Mouse (Mus musculus) intestine, embryonic 14.5 days (tissue): Measurements from ENCODE around the gene Sec22a. TPM values are rescaled to one million over a fixed set of nuclear protein-coding genes. Genes with fewer than 3 reads are reported as not detected.

Experiments
- ATAC-seq: fragments of 200-750 bp; cut with Nextera tagmentation; replicated peaks from 2 replicates; pipeline ENCODE4 v1.8.0; 2017; ENCODE audit warnings: low read depth, moderate number of reproducible peaks, moderate TSS enrichment, moderate library complexity; ENCODE audit not compliant: low FRiP score, low TSS enrichment
- DNase-seq: peaks from one replicate; pipeline ENCODE4 v3.0.0-alpha.2; 2018; ENCODE audit warnings: low spot score
- H3K27ac ChIP-seq: fragments of 300-500 bp; sonication (generic); 2 replicates; pipeline ENCODE4 v1.5.1; 2014; ENCODE audit warnings: low read depth, mild to moderate bottlenecking, control low read depth
- H3K27me3 ChIP-seq: fragments of 300-500 bp; sonication (generic); replicated peaks from 2 replicates; pipeline ENCODE4 v1.6.1; 2014; ENCODE audit warnings: low read length, control low read depth; ENCODE audit not compliant: control insufficient read depth, insufficient read depth
- H3K36me3 ChIP-seq: fragments of 300-500 bp; sonication (generic); 2 replicates; pipeline ENCODE4 v1.6.1; 2014; ENCODE audit warnings: low read length, control low read depth; ENCODE audit not compliant: control insufficient read depth, insufficient read depth
- H3K4me1 ChIP-seq: fragments of 300-500 bp; sonication (generic); replicated peaks from 2 replicates; pipeline ENCODE4 v1.6.1; 2014; ENCODE audit warnings: low read length, control low read depth, mixed read lengths; ENCODE audit not compliant: control insufficient read depth, insufficient read depth
- H3K4me2 ChIP-seq: fragments of 300-500 bp; sonication (generic); 2 replicates; pipeline ENCODE4 v1.6.1; 2014; ENCODE audit warnings: low read length
- H3K4me3 ChIP-seq: fragments of 300-500 bp; sonication (generic); 2 replicates; pipeline ENCODE4 v1.5.1; 2014; ENCODE audit warnings: low read depth, low read length, control low read depth, mixed read lengths
- H3K9ac ChIP-seq: fragments of 300-500 bp; sonication (generic); 2 replicates; pipeline ENCODE4 v1.6.1; 2014; ENCODE audit warnings: mild to moderate bottlenecking, low read length
- H3K9me3 ChIP-seq: fragments of 300-500 bp; sonication (generic); 2 replicates; pipeline ENCODE4 v1.6.1; 2016; ENCODE audit warnings: low read length, control low read depth; ENCODE audit not compliant: control insufficient read depth
- WGBS: fragments of 180-500 bp; shearing (Covaris S2); extraction: QIAGEN DNeasy Blood & Tissue Kit; methylation state at CpG from one replicate; pipeline ENCODE4 v1.1.7; 2014; 5-methylcytosine and 5-hydroxymethylcytosine counted together
- polyA plus RNA-seq: library from polyadenylated mRNA; unstranded; fragments of >200 nt; fragmentation: Nextera tagmentation; extraction: Ambion mirVana; gene quantifications from 2 replicates; pipeline ENCODE4 v1.2.1, GENCODE M21; 2014

The Sec22a gene
- polyA plus RNA-seq = 54.6 and 58.3 TPM in 2 replicates

GRCm38 (mm10) chr16:35363150-35364062 lies at the start of gene Sec22a:
Sec22a (minus strand) TSS chr16:35363918.
- no peaks in the 10 kb centered on the region for H3K9me3 ChIP-seq
- H3K27ac ChIP-seq = peak within 1 kb of the TSS; percentile 78
- H3K9ac ChIP-seq = peak within 1 kb of the TSS; percentile 80
- peak within 1 kb of the TSS; percentile 77 for H3K4me2 ChIP-seq
- H3K4me3 ChIP-seq = peak within 1 kb of the TSS; percentile 96
- DNase-seq (peak; percentile 97), ATAC-seq (peak; percentile 99)
- peaks cover 29% of the 10 kb centered on the region for H3K36me3 ChIP-seq
- WGBS = under 1% methylated on average over 60 of the region's 67 CpGs
- H3K27me3 ChIP-seq = no peaks in the 10 kb centered on the region
- H3K4me1 ChIP-seq = peaks cover 5% of the 10 kb centered on the region; the same call in 1 of the 2 replicates

- Histone ChIP-seq H3K4me3 (no peak overlapping the region), H3K9ac (no peak overlapping the region), H3K27ac (no peak overlapping the region), H3K9me3 (no peaks in the 10 kb centered on the region), H3K4me1 (no peaks in the 10 kb centered on the region), H3K27me3 (no peaks in the 10 kb centered on the region), H3K36me3 (peaks cover 19% of the 10 kb centered on the region), H3K4me2 (no peak overlapping the region)
- 52% methylated on average over 4 of the region's 4 CpGs for WGBS
- no peak for ATAC-seq
- no peak for DNase-seq
Measured at GRCm38 (mm10) chr16:35406706-35407105, 43.0 kb upstream of the Sec22a start.

- H3K4me3 ChIP-seq = no peak overlapping the region
- ATAC-seq = no peak
- H3K4me1 ChIP-seq = no peaks in the 10 kb centered on the region
- WGBS = 88% methylated on average over 4 of the region's 4 CpGs
- no peak for DNase-seq
- H3K9me3 ChIP-seq = no peaks in the 10 kb centered on the region
- H3K9ac ChIP-seq = no peak overlapping the region
- peaks cover 19% of the 10 kb centered on the region for H3K36me3 ChIP-seq
- H3K27me3 ChIP-seq = no peaks in the 10 kb centered on the region
- H3K27ac ChIP-seq = no peak overlapping the region
- no peak overlapping the region for H3K4me2 ChIP-seq
Measured at GRCm38 (mm10) chr16:35406166-35406565, 42.4 kb upstream of the Sec22a start.

- no peak overlapping the region for H3K27ac ChIP-seq
- no peaks in the 10 kb centered on the region for H3K4me1 ChIP-seq
- H3K4me3 ChIP-seq = no peak overlapping the region
- WGBS = 94% methylated on average over 14 of the region's 14 CpGs
- H3K27me3 ChIP-seq = no peaks in the 10 kb centered on the region
- no peak overlapping the region for H3K9ac ChIP-seq
- H3K4me2 ChIP-seq = no peak overlapping the region
- peaks cover 19% of the 10 kb centered on the region for H3K36me3 ChIP-seq
- DNase-seq (no peak), ATAC-seq (no peak)
- no peaks in the 10 kb centered on the region for H3K9me3 ChIP-seq
Measured at GRCm38 (mm10) chr16:35405348-35406080, 41.8 kb upstream of the Sec22a start.

GRCm38 (mm10) chr16:35404864-35405263 lies 41.1 kb upstream of the Sec22a start:
- DNase-seq (no peak), ATAC-seq (no peak)
- H3K4me1 ChIP-seq = no peaks in the 10 kb centered on the region
- WGBS = 84% methylated on average over 5 of the region's 5 CpGs
- H3K9me3 ChIP-seq = no peaks in the 10 kb centered on the region
- peaks cover 19% of the 10 kb centered on the region for H3K36me3 ChIP-seq
- H3K4me2 ChIP-seq = no peak overlapping the region
- no peak overlapping the region for H3K4me3 ChIP-seq
- no peak overlapping the region for H3K9ac ChIP-seq
- no peaks in the 10 kb centered on the region for H3K27me3 ChIP-seq
- H3K27ac ChIP-seq = no peak overlapping the region

- H3K27me3 ChIP-seq = no peaks in the 10 kb centered on the region
- ATAC-seq = no peak
- H3K27ac ChIP-seq = no peak overlapping the region
- H3K4me2 ChIP-seq = no peak overlapping the region
- H3K9ac ChIP-seq = no peak overlapping the region
- H3K36me3 ChIP-seq = peaks cover 19% of the 10 kb centered on the region
- H3K9me3 ChIP-seq = no peaks in the 10 kb centered on the region
- no peak overlapping the region for H3K4me3 ChIP-seq
- no peak for DNase-seq
- H3K4me1 ChIP-seq = no peaks in the 10 kb centered on the region
- WGBS = 85% methylated on average over 8 of the region's 8 CpGs
Measured at GRCm38 (mm10) chr16:35403891-35404290, 40.2 kb upstream of the Sec22a start.

- DNase-seq (no peak), ATAC-seq (no peak)
Measured at GRCm38 (mm10) chr16:35403356-35403755, 39.6 kb upstream of the Sec22a start.

GRCm38 (mm10) chr16:35392813-35393212 lies 29.1 kb upstream of the Sec22a start:
- no peak overlapping the region for H3K9ac ChIP-seq
- H3K27ac ChIP-seq = no peak overlapping the region
- DNase-seq (peak; percentile 29), ATAC-seq (no peak)
- no peak overlapping the region for H3K4me3 ChIP-seq
- H3K9me3 ChIP-seq = no peaks in the 10 kb centered on the region
- no peaks in the 10 kb centered on the region for H3K4me1 ChIP-seq
- no peak overlapping the region for H3K4me2 ChIP-seq
- 0 out of 2 replicates have a peak, but pooled peaks cover 6% of the 10 kb centered on the region for H3K36me3 ChIP-seq
- WGBS = 83% methylated on average over 8 of the region's 8 CpGs
- no peaks in the 10 kb centered on the region for H3K27me3 ChIP-seq

More at GRCm38 (mm10) chr16:35403356-35403755, 39.6 kb upstream of the Sec22a start:
- H3K9me3 ChIP-seq = no peaks in the 10 kb centered on the region
- no peaks in the 10 kb centered on the region for H3K4me1 ChIP-seq
- H3K27me3 ChIP-seq = no peaks in the 10 kb centered on the region
- H3K4me2 ChIP-seq = no peak overlapping the region
- H3K27ac ChIP-seq = no peak overlapping the region
- H3K9ac ChIP-seq = no peak overlapping the region
- WGBS = 93% methylated on average over 9 of the region's 9 CpGs
- no peak overlapping the region for H3K4me3 ChIP-seq
- H3K36me3 ChIP-seq = peaks cover 19% of the 10 kb centered on the region
